Mouse (Mus musculus) thymus, adult 2 months (tissue): ENCODE results near the gene Dpm2.

Source experiments
- CTCF ChIP-seq: fragments of 200-500 bp; IDR thresholded peaks from 2 replicates; pipeline ENCODE4 v1.5.1; 2012; ENCODE audit warnings: mild to moderate bottlenecking, control low read depth, low read length, moderate library complexity, borderline replicate concordance; ENCODE audit not compliant: control insufficient read depth, poor library complexity, insufficient read depth; ENCODE audit errors: extremely low read depth
- POLR2A ChIP-seq: fragments of 200-500 bp; IDR thresholded peaks from 2 replicates; pipeline ENCODE4 v1.6.1; 2012; ENCODE audit warnings: mild to moderate bottlenecking, low read length, control low read depth, moderate library complexity; ENCODE audit not compliant: control insufficient read depth, poor library complexity, insufficient read depth; ENCODE audit errors: extremely low read depth

DNA sequence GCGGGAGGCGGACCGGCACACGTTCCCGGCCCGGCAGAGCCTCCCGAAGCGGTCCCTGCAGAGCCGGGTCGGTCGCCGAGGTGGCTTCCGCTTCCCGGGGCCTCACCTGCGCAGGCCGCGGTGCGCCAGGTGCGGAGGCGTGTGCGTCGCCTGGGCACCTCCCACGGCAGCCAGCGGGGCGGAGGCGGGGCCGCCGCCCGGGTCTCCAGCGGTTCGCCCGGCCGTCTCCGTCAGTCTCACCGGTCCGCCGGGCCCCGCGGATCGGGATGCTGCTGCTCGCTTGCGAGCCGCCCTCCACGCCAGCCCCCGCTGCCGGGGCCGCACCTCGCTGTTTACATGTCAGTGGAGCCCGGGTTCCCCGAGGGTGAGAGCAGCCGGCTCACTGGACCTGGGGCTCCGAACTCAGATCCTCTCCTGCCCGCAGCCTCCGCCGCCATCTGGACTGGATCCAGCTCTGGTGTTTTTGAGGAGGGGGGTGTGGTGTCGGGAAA is 35.1 kb upstream of the Dpm2 start:
- no peak for TF ChIP-seq CTCF
- TF ChIP-seq POLR2A = no peak
